Mouse (Mus musculus) adrenal gland, adult 8-10 months (tissue): ENCODE measurements at regions not wholly inside any gene's neighbourhood (a gene's known extent, or its start where the extent isn't known, plus 50 kb on each side); places are given as distances from the start of the nearest gene placed in this dataset.

Experiments used
- DNase-seq: peaks from one replicate; pipeline ENCODE4 v3.0.0; 2022

- no peak for DNase-seq
These were observed 258.9 kb downstream of the Sqor start for GRCm38 (mm10) chr2:123023918-123024317.

- DNase-seq = no peak
These were observed 259.3 kb downstream of the Sqor start for GRCm38 (mm10) chr2:123024380-123024779.

- DNase-seq = no peak
These were observed 260.0 kb downstream of the Sqor start for GRCm38 (mm10) chr2:123024976-123025585.

- no peak for DNase-seq
These were observed 282.3 kb downstream of the Sqor start for GRCm38 (mm10) chr2:123047321-123047720.

GRCm38 (mm10) chr2:123064648-123065047 lies 299.6 kb downstream of the Sqor start:
- peak; percentile 26 for DNase-seq

- DNase-seq = no peak
These were observed 303.8 kb downstream of the Sqor start for GRCm38 (mm10) chr2:123068809-123069208.

GRCm38 (mm10) chr2:123072653-123073052 lies 307.6 kb downstream of the Sqor start:
- no peak for DNase-seq

- no peak for DNase-seq
These were observed 308.5 kb downstream of the Sqor start for GRCm38 (mm10) chr2:123073476-123074085.

GRCm38 (mm10) chr2:123092726-123093125 lies 327.7 kb downstream of the Sqor start:
- DNase-seq = no peak

GRCm38 (mm10) chr2:123103530-123103929 lies 338.5 kb downstream of the Sqor start:
- DNase-seq = no peak

GRCm38 (mm10) chr2:123131496-123131895 lies 366.5 kb downstream of the Sqor start:
- no peak for DNase-seq

GRCm38 (mm10) chr2:123153170-123153569 lies 388.1 kb downstream of the Sqor start:
- DNase-seq = no peak

- DNase-seq = no peak
These were observed 400.3 kb downstream of the Sqor start for GRCm38 (mm10) chr2:123165384-123165783.

GRCm38 (mm10) chr2:123170611-123171010 lies 405.6 kb downstream of the Sqor start:
- DNase-seq = no peak

- no peak for DNase-seq
These were observed 417.2 kb downstream of the Sqor start for GRCm38 (mm10) chr2:123182208-123182607.

- no peak for DNase-seq
These were observed 426.0 kb downstream of the Sqor start for GRCm38 (mm10) chr2:123190795-123191582.

- no peak for DNase-seq
These were observed 429.5 kb downstream of the Sqor start for GRCm38 (mm10) chr2:123194533-123194932.
